Mouse (Mus musculus): ENCODE measurements around the gene Plekhm2. TPM values are rescaled to one million over a fixed set of nuclear protein-coding genes. Genes with fewer than 3 reads are reported as not detected.

Plekhm2 gene
- polyA plus RNA-seq, 1 experiment from 2014 or later = 1.7 TPM

- no peak for TF ChIP-seq EP300 (IDR thresholded peaks at IDR 0.05; ENCODE audit: low read depth)
- TF ChIP-seq CTCF (IDR thresholded peaks at IDR 0.05; ENCODE audit: low read depth) = no peak
- DNase-seq (no peak), ATAC-seq (no peak)
- Histone ChIP-seq H3K4me2 (ENCODE audit: low read depth, low read length) (no peak overlapping the region), H3K9ac (replicated peaks) (no peak overlapping the region), H3K4me1 (ENCODE audit: insufficient read depth) (peaks cover 14% of the 10 kb centered on the region; the same call in 1 of the 2 replicates), H3K27me3 (ENCODE audit: insufficient read depth, low read length) (no peaks in the 10 kb centered on the region), H3K9me3 (ENCODE audit: low read length) (no peaks in the 10 kb centered on the region), H3K36me3 (replicated peaks; ENCODE audit: insufficient read depth, low read length) (no peaks in the 10 kb centered on the region; the same call in 1 of the 2 replicates), H3K27ac (ENCODE audit: low read depth) (no peak overlapping the region), H3K4me3 (ENCODE audit: low read depth, low read length) (no peak overlapping the region)
- 84% methylated on average over 10 of the region's 10 CpGs for WGBS (ENCODE audit: insufficient replicate concordance)
These were observed 12.8 kb downstream of the Plekhm2 start for GRCm38 (mm10) chr4:141651944-141652343.

- H3K27me3 ChIP-seq (ENCODE audit: insufficient read depth, low read length) = no peaks in the 10 kb centered on the region
- TF ChIP-seq CTCF (IDR thresholded peaks at IDR 0.05; ENCODE audit: low read depth) = no peak
- TF ChIP-seq EP300 (IDR thresholded peaks at IDR 0.05; ENCODE audit: low read depth) = no peak
- DNase-seq = no peak
These were observed 13.4 kb downstream of the Plekhm2 start for GRCm38 (mm10) chr4:141651286-141651685.

GRCm38 (mm10) chr4:141649244-141649643, 15.5 kb downstream of the Plekhm2 start:
- ATAC-seq = no peak
- TF ChIP-seq EP300 (IDR thresholded peaks at IDR 0.05; ENCODE audit: low read depth) (no peak), CTCF (IDR thresholded peaks at IDR 0.05; ENCODE audit: low read depth) (no peak)
- Histone ChIP-seq H3K9ac (replicated peaks) (no peak overlapping the region), H3K9me3 (ENCODE audit: low read length) (no peaks in the 10 kb centered on the region), H3K27ac (ENCODE audit: low read depth) (no peak overlapping the region), H3K27me3 (ENCODE audit: insufficient read depth, low read length) (no peaks in the 10 kb centered on the region), H3K4me3 (ENCODE audit: low read depth, low read length) (no peak overlapping the region), H3K4me2 (ENCODE audit: low read depth, low read length) (no peak overlapping the region), H3K36me3 (replicated peaks; ENCODE audit: insufficient read depth, low read length) (no peaks in the 10 kb centered on the region; the same call in 1 of the 2 replicates), H3K4me1 (ENCODE audit: insufficient read depth) (0 out of 2 replicates have a peak, but pooled peaks cover 4% of the 10 kb centered on the region)
- no peak for DNase-seq
- WGBS (ENCODE audit: insufficient replicate concordance) = 73% methylated on average over 6 of the region's 6 CpGs

More at GRCm38 (mm10) chr4:141651286-141651685, 13.4 kb downstream of the Plekhm2 start:
- ATAC-seq = no peak
- no peak overlapping the region for H3K4me2 ChIP-seq (ENCODE audit: low read depth, low read length)
- H3K9ac ChIP-seq (replicated peaks) = no peak overlapping the region
- peaks cover 11% of the 10 kb centered on the region; the same call in 1 of the 2 replicates for H3K4me1 ChIP-seq (ENCODE audit: insufficient read depth)
- H3K4me3 ChIP-seq (ENCODE audit: low read depth, low read length) = no peak overlapping the region
- no peaks in the 10 kb centered on the region for H3K9me3 ChIP-seq (ENCODE audit: low read length)
- no peak overlapping the region for H3K27ac ChIP-seq (ENCODE audit: low read depth)
- 86% methylated on average over 6 of the region's 6 CpGs for WGBS (ENCODE audit: insufficient replicate concordance)
- no peaks in the 10 kb centered on the region; the same call in 1 of the 2 replicates for H3K36me3 ChIP-seq (replicated peaks; ENCODE audit: insufficient read depth, low read length)

GRCm38 (mm10) chr4:141648262-141648661, 16.4 kb downstream of the Plekhm2 start:
- H3K4me3 ChIP-seq (ENCODE audit: low read depth, low read length) = no peak overlapping the region
- H3K36me3 ChIP-seq (replicated peaks; ENCODE audit: insufficient read depth, low read length) = no peaks in the 10 kb centered on the region; the same call in 1 of the 2 replicates
- no peak overlapping the region for H3K4me2 ChIP-seq (ENCODE audit: low read depth, low read length)
- 91% methylated on average over 5 of the region's 5 CpGs for WGBS (ENCODE audit: insufficient replicate concordance)
- H3K27me3 ChIP-seq (ENCODE audit: insufficient read depth, low read length) = no peaks in the 10 kb centered on the region
- no peak for ATAC-seq
- no peak for TF ChIP-seq CTCF (IDR thresholded peaks at IDR 0.05; ENCODE audit: low read depth)
- TF ChIP-seq EP300 (IDR thresholded peaks at IDR 0.05; ENCODE audit: low read depth) = no peak
- H3K9me3 ChIP-seq (ENCODE audit: low read length) = no peaks in the 10 kb centered on the region
- H3K27ac ChIP-seq (ENCODE audit: low read depth) = no peak overlapping the region
- no peak for DNase-seq
- H3K9ac ChIP-seq (replicated peaks) = no peak overlapping the region
- H3K4me1 ChIP-seq (ENCODE audit: insufficient read depth) = 0 out of 2 replicates have a peak, but pooled peaks cover 3% of the 10 kb centered on the region

GRCm38 (mm10) chr4:141647187-141647586, 17.5 kb downstream of the Plekhm2 start:
- Histone ChIP-seq H3K27ac (ENCODE audit: low read depth) (no peak overlapping the region), H3K9me3 (ENCODE audit: low read length) (no peaks in the 10 kb centered on the region), H3K4me2 (ENCODE audit: low read depth, low read length) (no peak overlapping the region), H3K9ac (replicated peaks) (no peak overlapping the region), H3K27me3 (ENCODE audit: insufficient read depth, low read length) (no peaks in the 10 kb centered on the region), H3K4me3 (ENCODE audit: low read depth, low read length) (no peak overlapping the region), H3K36me3 (replicated peaks; ENCODE audit: insufficient read depth, low read length) (no peaks in the 10 kb centered on the region; the same call in 1 of the 2 replicates), H3K4me1 (ENCODE audit: insufficient read depth) (no peaks in the 10 kb centered on the region)
- WGBS (ENCODE audit: insufficient replicate concordance) = 90% methylated on average over 3 of the region's 3 CpGs
- TF ChIP-seq CTCF (IDR thresholded peaks at IDR 0.05; ENCODE audit: low read depth) (no peak), EP300 (IDR thresholded peaks at IDR 0.05; ENCODE audit: low read depth) (no peak)
- DNase-seq (no peak), ATAC-seq (no peak)

GRCm38 (mm10) chr4:141645988-141646387, 18.7 kb downstream of the Plekhm2 start:
- Histone ChIP-seq H3K27ac (ENCODE audit: low read depth) (no peak overlapping the region; the same call in 1 of the 2 replicates), H3K4me1 (ENCODE audit: insufficient read depth) (no peaks in the 10 kb centered on the region), H3K4me3 (ENCODE audit: low read depth, low read length) (no peak overlapping the region), H3K36me3 (replicated peaks; ENCODE audit: insufficient read depth, low read length) (peaks cover 6% of the 10 kb centered on the region), H3K9ac (replicated peaks) (no peak overlapping the region), H3K4me2 (ENCODE audit: low read depth, low read length) (no peak overlapping the region), H3K9me3 (ENCODE audit: low read length) (no peaks in the 10 kb centered on the region), H3K27me3 (ENCODE audit: insufficient read depth, low read length) (no peaks in the 10 kb centered on the region)
- DNase-seq = no peak
- 89% methylated on average over 8 of the region's 8 CpGs for WGBS (ENCODE audit: insufficient replicate concordance)
- no peak for ATAC-seq
- TF ChIP-seq CTCF (IDR thresholded peaks at IDR 0.05; ENCODE audit: low read depth) (no peak), EP300 (IDR thresholded peaks at IDR 0.05; ENCODE audit: low read depth) (no peak)
